Mouse (Mus musculus): Measurements from ENCODE around the gene Sin3b. TPM values are rescaled to one million over a fixed set of nuclear protein-coding genes. Genes with fewer than 3 reads are reported as not detected.

The Sin3b gene
- polyA plus RNA-seq, 1 experiment from 2014 or later = 166 TPM

GRCm38 (mm10) chr8:72757426-72758195, 34.5 kb downstream of the Sin3b start:
- Histone ChIP-seq H3K9me3 (replicated peaks; ENCODE audit: control insufficient read depth, low read length) (no peaks in the 10 kb centered on the region), H3K27ac (ENCODE audit: low read length) (no peak overlapping the region), H3K27me3 (ENCODE audit: control insufficient read depth, insufficient read depth, low read length) (no peaks in the 10 kb centered on the region), H3K4me1 (ENCODE audit: control insufficient read depth, insufficient read depth, low read length) (peaks cover 9% of the 10 kb centered on the region), H3K4me2 (ENCODE audit: low read depth, low read length) (no peak overlapping the region), H3K36me3 (ENCODE audit: control insufficient read depth, insufficient read depth) (peaks cover 49% of the 10 kb centered on the region), H3K4me3 (ENCODE audit: low read length) (no peak overlapping the region), H3K9ac (ENCODE audit: low read length) (no peak overlapping the region)
- WGBS = 90% methylated on average over 15 of the region's 15 CpGs
- no peak for ATAC-seq (replicated peaks; ENCODE audit: extremely low read depth, insufficient read depth, low FRiP score)

GRCm38 (mm10) chr8:72758310-72758709, 35.2 kb downstream of the Sin3b start:
- no peak overlapping the region for H3K4me2 ChIP-seq (ENCODE audit: low read depth, low read length)
- peaks cover 9% of the 10 kb centered on the region for H3K4me1 ChIP-seq (ENCODE audit: control insufficient read depth, insufficient read depth, low read length)
- no peak for ATAC-seq (replicated peaks; ENCODE audit: extremely low read depth, insufficient read depth, low FRiP score)
- H3K27me3 ChIP-seq (ENCODE audit: control insufficient read depth, insufficient read depth, low read length) = no peaks in the 10 kb centered on the region
- H3K36me3 ChIP-seq (ENCODE audit: control insufficient read depth, insufficient read depth) = peaks cover 43% of the 10 kb centered on the region
- no peak overlapping the region for H3K27ac ChIP-seq (ENCODE audit: low read length)
- H3K4me3 ChIP-seq (ENCODE audit: low read length) = no peak overlapping the region
- H3K9ac ChIP-seq (ENCODE audit: low read length) = no peak overlapping the region
- no peaks in the 10 kb centered on the region for H3K9me3 ChIP-seq (replicated peaks; ENCODE audit: control insufficient read depth, low read length)

GRCm38 (mm10) chr8:72760216-72760615, 37.1 kb downstream of the Sin3b start:
- H3K9ac ChIP-seq (ENCODE audit: low read length) = no peak overlapping the region
- H3K4me1 ChIP-seq (ENCODE audit: control insufficient read depth, insufficient read depth, low read length) = peaks cover 9% of the 10 kb centered on the region
- H3K9me3 ChIP-seq (replicated peaks; ENCODE audit: control insufficient read depth, low read length) = no peaks in the 10 kb centered on the region
- no peaks in the 10 kb centered on the region for H3K27me3 ChIP-seq (ENCODE audit: control insufficient read depth, insufficient read depth, low read length)
- ATAC-seq (replicated peaks; ENCODE audit: extremely low read depth, insufficient read depth, low FRiP score) = no peak
- no peak overlapping the region for H3K4me3 ChIP-seq (ENCODE audit: low read length)
- H3K4me2 ChIP-seq (ENCODE audit: low read depth, low read length) = no peak overlapping the region
- 78% methylated on average over 3 of the region's 3 CpGs for WGBS
- no peak overlapping the region for H3K27ac ChIP-seq (ENCODE audit: low read length)
- H3K36me3 ChIP-seq (ENCODE audit: control insufficient read depth, insufficient read depth) = peaks cover 33% of the 10 kb centered on the region

- ATAC-seq (replicated peaks; ENCODE audit: extremely low read depth, insufficient read depth, low FRiP score) = peak; percentile 34; the same call in 1 of the 2 replicates
- Histone ChIP-seq H3K36me3 (ENCODE audit: control insufficient read depth, insufficient read depth) (peaks cover 22% of the 10 kb centered on the region), H3K27me3 (ENCODE audit: control insufficient read depth, insufficient read depth, low read length) (no peaks in the 10 kb centered on the region), H3K9me3 (replicated peaks; ENCODE audit: control insufficient read depth, low read length) (no peaks in the 10 kb centered on the region), H3K27ac (ENCODE audit: low read length) (0 out of 2 replicates have a peak within 1 kb of the TSS, but pooled peaks have one; percentile 40), H3K4me1 (ENCODE audit: control insufficient read depth, insufficient read depth, low read length) (peaks cover 9% of the 10 kb centered on the region), H3K4me3 (ENCODE audit: low read length) (0 out of 2 replicates have a peak within 1 kb of the TSS, but pooled peaks have one; percentile 11), H3K9ac (ENCODE audit: low read length) (peak within 1 kb of the TSS; percentile 26; the same call in 1 of the 2 replicates), H3K4me2 (ENCODE audit: low read depth, low read length) (peak within 1 kb of the TSS; percentile 34)
- 58% methylated on average over 7 of the region's 7 CpGs for WGBS
Observed at GRCm38 (mm10) chr8:72761322-72762051, 38.4 kb downstream of the Sin3b start, which contains the start of gene F2rl3. TSS of gene F2rl3 (plus strand) at chr8:72761880.

GRCm38 (mm10) chr8:72762306-72762705, 39.2 kb downstream of the Sin3b start:
- Histone ChIP-seq H3K36me3 (ENCODE audit: control insufficient read depth, insufficient read depth) (peaks cover 13% of the 10 kb centered on the region), H3K4me2 (ENCODE audit: low read depth, low read length) (peak overlapping the region; percentile 34), H3K9ac (ENCODE audit: low read length) (no peak overlapping the region; the same call in 1 of the 2 replicates), H3K4me3 (ENCODE audit: low read length) (no peak overlapping the region), H3K4me1 (ENCODE audit: control insufficient read depth, insufficient read depth, low read length) (peaks cover 9% of the 10 kb centered on the region), H3K9me3 (replicated peaks; ENCODE audit: control insufficient read depth, low read length) (no peaks in the 10 kb centered on the region), H3K27me3 (ENCODE audit: control insufficient read depth, insufficient read depth, low read length) (no peaks in the 10 kb centered on the region), H3K27ac (ENCODE audit: low read length) (0 out of 2 replicates have a peak overlapping the region, but pooled peaks have one; percentile 40)
- ATAC-seq (replicated peaks; ENCODE audit: extremely low read depth, insufficient read depth, low FRiP score) = no peak
- whole genome bisulfite sequencing = 83% methylated on average over 12 of the region's 12 CpGs

GRCm38 (mm10) chr8:72765696-72766095, 42.6 kb downstream of the Sin3b start:
- Histone ChIP-seq H3K27me3 (ENCODE audit: control insufficient read depth, insufficient read depth, low read length) (no peaks in the 10 kb centered on the region), H3K4me3 (ENCODE audit: low read length) (no peak overlapping the region), H3K4me2 (ENCODE audit: low read depth, low read length) (no peak overlapping the region), H3K36me3 (ENCODE audit: control insufficient read depth, insufficient read depth) (no peaks in the 10 kb centered on the region), H3K27ac (ENCODE audit: low read length) (no peak overlapping the region), H3K9me3 (replicated peaks; ENCODE audit: control insufficient read depth, low read length) (no peaks in the 10 kb centered on the region), H3K4me1 (ENCODE audit: control insufficient read depth, insufficient read depth, low read length) (peaks cover 9% of the 10 kb centered on the region), H3K9ac (ENCODE audit: low read length) (no peak overlapping the region)
- 73% methylated on average over 4 of the region's 4 CpGs for WGBS
- ATAC-seq (replicated peaks; ENCODE audit: extremely low read depth, insufficient read depth, low FRiP score) = no peak

- peaks cover 3% of the 10 kb centered on the region for H3K4me1 ChIP-seq (ENCODE audit: control insufficient read depth, insufficient read depth, low read length)
- H3K4me2 ChIP-seq (ENCODE audit: low read depth, low read length) = no peak overlapping the region
- 34% methylated on average over 7 of the region's 7 CpGs for WGBS
- no peak for ATAC-seq (replicated peaks; ENCODE audit: extremely low read depth, insufficient read depth, low FRiP score)
- H3K9me3 ChIP-seq (replicated peaks; ENCODE audit: control insufficient read depth, low read length) = no peaks in the 10 kb centered on the region
- H3K9ac ChIP-seq (ENCODE audit: low read length) = no peak overlapping the region
- H3K4me3 ChIP-seq (ENCODE audit: low read length) = no peak overlapping the region
- H3K36me3 ChIP-seq (ENCODE audit: control insufficient read depth, insufficient read depth) = no peaks in the 10 kb centered on the region
- H3K27ac ChIP-seq (ENCODE audit: low read length) = no peak overlapping the region
- H3K27me3 ChIP-seq (ENCODE audit: control insufficient read depth, insufficient read depth, low read length) = no peaks in the 10 kb centered on the region
Observed at GRCm38 (mm10) chr8:72766777-72767176, 43.7 kb downstream of the Sin3b start.

- Histone ChIP-seq H3K9me3 (replicated peaks; ENCODE audit: control insufficient read depth, low read length) (no peaks in the 10 kb centered on the region), H3K9ac (ENCODE audit: low read length) (no peak overlapping the region), H3K4me3 (ENCODE audit: low read length) (no peak overlapping the region), H3K27ac (ENCODE audit: low read length) (no peak overlapping the region), H3K27me3 (ENCODE audit: control insufficient read depth, insufficient read depth, low read length) (no peaks in the 10 kb centered on the region), H3K36me3 (ENCODE audit: control insufficient read depth, insufficient read depth) (no peaks in the 10 kb centered on the region), H3K4me2 (ENCODE audit: low read depth, low read length) (no peak overlapping the region), H3K4me1 (ENCODE audit: control insufficient read depth, insufficient read depth, low read length) (no peaks in the 10 kb centered on the region)
- 83% methylated on average over 1 of the region's 1 CpGs for WGBS
- ATAC-seq (replicated peaks; ENCODE audit: extremely low read depth, insufficient read depth, low FRiP score) = no peak
Observed at GRCm38 (mm10) chr8:72777797-72778196, 54.7 kb downstream of the Sin3b start.

GRCm38 (mm10) chr8:72780644-72781043, 57.6 kb downstream of the Sin3b start:
- no peaks in the 10 kb centered on the region for H3K27me3 ChIP-seq (ENCODE audit: control insufficient read depth, insufficient read depth, low read length)
- H3K4me1 ChIP-seq (ENCODE audit: control insufficient read depth, insufficient read depth, low read length) = no peaks in the 10 kb centered on the region
- no peak overlapping the region for H3K4me2 ChIP-seq (ENCODE audit: low read depth, low read length)
- WGBS = 87% methylated on average over 4 of the region's 4 CpGs
- no peak overlapping the region for H3K4me3 ChIP-seq (ENCODE audit: low read length)
- H3K9ac ChIP-seq (ENCODE audit: low read length) = no peak overlapping the region
- no peak overlapping the region for H3K27ac ChIP-seq (ENCODE audit: low read length)
- no peaks in the 10 kb centered on the region for H3K9me3 ChIP-seq (replicated peaks; ENCODE audit: control insufficient read depth, low read length)
- no peaks in the 10 kb centered on the region for H3K36me3 ChIP-seq (ENCODE audit: control insufficient read depth, insufficient read depth)
- no peak for ATAC-seq (replicated peaks; ENCODE audit: extremely low read depth, insufficient read depth, low FRiP score)

All from heart, embryonic 16.5 days (tissue).